Mouse (Mus musculus) layer of hippocampus, adult 2 months (tissue): ENCODE measurements at regions not wholly inside any gene's neighbourhood (a gene's known extent, or its start where the extent isn't known, plus 50 kb on each side); places are given as distances from the start of the nearest gene placed in this dataset.

ENCODE experiments used
- DNase-seq, 2 experiments: peaks; one replicate each; pipeline ENCODE4 v3.0.0; 2022; ENCODE audit warnings: low spot score in 2 of 2
- H3K27ac ChIP-seq: fragments of 200-600 bp; 2 replicates; pipeline ENCODE4 v1.8.1; 2022
- H3K4me3 ChIP-seq: fragments of 200-600 bp; 2 replicates; pipeline ENCODE4 v1.8.1; 2022; ENCODE audit warnings: mild to moderate bottlenecking
- CTCF ChIP-seq: fragments of 200-600 bp; conservative IDR thresholded peaks from 2 replicates; pipeline ENCODE4 v1.8.1; 2022; ENCODE audit warnings: antibody characterized with exemption, mild to moderate bottlenecking, moderate library complexity

DNA sequence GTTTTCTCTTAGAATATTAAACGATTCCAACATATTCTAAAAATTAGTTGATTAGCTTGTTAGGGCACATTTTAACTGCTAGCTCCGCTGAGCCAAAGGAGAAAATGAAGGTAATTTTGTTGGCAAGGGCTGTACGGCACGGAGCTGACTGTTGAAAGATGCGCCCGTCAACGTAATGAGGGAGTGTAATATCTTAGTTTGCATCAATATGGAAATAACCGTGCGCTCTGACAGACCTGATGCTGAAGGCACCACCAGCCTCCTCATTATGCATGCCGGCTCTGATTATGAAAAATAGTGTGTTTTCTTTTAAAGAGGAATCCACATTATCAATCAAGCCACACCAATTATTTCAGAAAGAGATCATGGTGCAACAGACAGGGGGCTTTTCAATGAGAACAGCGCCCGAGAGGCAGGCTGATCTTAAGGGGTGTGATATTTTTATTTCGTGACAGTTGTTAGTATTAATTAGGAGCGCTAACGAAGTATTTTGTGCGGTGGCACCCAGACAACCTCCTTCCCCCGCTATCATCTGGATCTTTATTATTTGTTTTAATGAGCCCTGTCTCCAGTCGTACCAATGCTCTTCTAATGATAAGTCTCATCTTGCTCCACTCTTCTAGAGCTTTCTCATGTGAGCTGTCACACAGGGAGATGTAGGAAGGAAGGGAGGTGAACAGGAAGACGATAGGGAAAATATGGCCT is 99.9 kb upstream of the Ctbp2 start:
- 0 out of 2 replicates have a peak, but pooled peaks have one; percentile 4 for TF ChIP-seq CTCF
- Histone ChIP-seq H3K27ac (no peak overlapping the region), H3K4me3 (peak overlapping the region; percentile 40)
- no peak for DNase-seq

- Histone ChIP-seq H3K4me3 (no peak overlapping the region), H3K27ac (no peak overlapping the region)
- TF ChIP-seq CTCF, result peak; percentile 39
- DNase-seq, result no peak
Measured at GRCm38 (mm10) chr7:133212328-133212727, 88.2 kb upstream of the Ctbp2 start.

DNA sequence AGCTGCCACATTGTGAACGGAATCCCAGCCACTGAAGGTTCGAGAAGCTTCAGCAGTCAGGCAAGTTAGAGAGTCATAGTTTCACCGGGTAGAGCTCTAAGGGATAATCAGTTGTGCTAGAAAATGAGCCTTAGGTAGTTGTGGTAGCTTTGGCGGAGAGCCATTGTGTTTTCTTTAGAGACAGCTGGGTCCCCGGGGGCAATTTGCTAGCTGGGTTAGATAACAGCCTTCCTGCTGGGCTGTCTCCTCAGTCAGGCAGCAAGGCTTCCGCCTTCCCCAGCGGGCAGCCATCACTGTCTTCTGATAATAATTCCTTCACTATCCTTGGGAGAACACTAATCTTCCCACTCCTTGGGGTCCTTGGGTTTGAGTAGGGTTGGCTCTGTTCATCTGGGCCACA is 81.5 kb upstream of the Ctbp2 start:
- DNase-seq, result no peak
- TF ChIP-seq CTCF, result no peak
- no peak overlapping the region for H3K27ac ChIP-seq
- H3K4me3 ChIP-seq, result no peak overlapping the region

DNA sequence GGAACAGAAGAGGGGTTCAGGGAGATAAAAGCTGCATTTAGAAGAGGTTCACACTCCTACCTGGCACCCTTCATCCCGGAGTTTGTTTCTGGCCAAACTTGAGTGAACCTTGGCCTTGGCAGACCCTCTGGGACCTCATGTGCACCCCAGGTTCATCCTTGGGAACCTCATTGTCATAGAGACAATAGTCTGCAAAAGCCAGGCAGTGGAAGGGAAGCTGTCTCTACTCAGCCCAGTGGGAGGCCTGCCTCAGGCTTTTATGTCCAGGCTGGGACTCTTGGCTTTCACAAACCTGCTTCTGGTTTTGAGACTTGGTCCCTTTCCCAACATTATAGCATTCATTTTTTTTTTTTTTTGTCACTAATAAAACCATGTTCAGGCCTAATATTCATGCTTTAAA is 80.3 kb upstream of the Ctbp2 start:
- DNase-seq, result no peak
- TF ChIP-seq CTCF, result no peak
- Histone ChIP-seq H3K27ac (no peak overlapping the region), H3K4me3 (no peak overlapping the region)

DNA sequence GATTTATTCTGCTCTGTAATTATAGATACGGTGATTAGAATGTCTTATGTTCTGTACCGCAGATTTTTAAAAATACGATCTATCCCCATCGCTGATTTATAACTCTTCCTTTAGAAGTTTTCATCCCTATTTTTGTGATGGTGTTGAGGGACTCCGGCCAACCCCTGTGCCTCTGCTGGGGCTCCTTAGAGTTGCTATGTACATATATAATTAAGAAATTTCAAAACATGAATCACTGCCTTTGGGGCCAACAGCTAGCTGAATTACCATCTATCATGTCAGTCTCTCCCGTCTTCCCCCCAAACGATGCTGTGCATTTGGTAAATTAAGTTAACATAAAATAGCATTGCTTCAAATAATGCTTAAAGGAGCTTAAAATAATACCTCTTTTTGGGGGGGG is 79.8 kb upstream of the Ctbp2 start:
- H3K4me3 ChIP-seq, result no peak overlapping the region
- no peak overlapping the region for H3K27ac ChIP-seq
- TF ChIP-seq CTCF, result no peak
- no peak for DNase-seq

DNA sequence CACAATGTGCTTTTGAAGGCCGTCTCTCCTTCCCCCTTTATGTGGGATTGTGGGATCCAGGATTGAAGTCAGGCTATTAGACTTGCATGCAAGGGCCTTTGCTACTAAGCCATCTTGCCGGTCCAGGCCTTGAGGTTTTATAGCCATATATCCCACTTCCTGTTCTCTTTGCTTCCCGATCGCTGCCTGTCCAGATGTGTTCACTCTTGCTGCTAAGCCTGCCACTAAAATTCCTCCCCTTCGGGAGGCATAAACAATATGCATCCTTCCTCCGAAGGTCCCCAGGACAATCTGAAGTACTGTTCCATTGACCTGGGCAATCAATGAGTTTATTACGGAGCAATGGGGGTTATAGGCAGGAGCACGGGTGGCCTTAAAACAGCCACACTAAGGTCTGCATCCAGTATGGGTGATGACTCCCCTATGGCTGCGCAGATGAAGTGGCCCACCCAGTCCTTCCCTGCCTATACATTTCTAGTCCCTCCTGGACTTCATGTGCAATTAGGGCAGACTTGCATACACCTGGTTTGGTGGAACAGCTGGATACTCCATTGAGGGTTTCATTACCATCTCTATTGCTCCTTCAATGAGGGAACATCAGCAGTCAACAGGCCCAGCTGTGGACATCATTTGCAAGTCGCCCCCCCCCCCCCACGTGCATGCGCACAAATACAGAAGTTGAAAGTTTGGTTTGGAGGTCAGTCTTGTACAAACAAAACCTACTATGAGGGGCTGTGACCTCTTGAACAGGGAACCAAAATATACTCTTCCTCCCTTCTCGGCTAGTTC is 78.1 kb upstream of the Ctbp2 start:
- Histone ChIP-seq H3K4me3 (no peak overlapping the region), H3K27ac (no peak overlapping the region)
- no peak for TF ChIP-seq CTCF
- DNase-seq, result no peak

- H3K4me3 ChIP-seq, result no peak overlapping the region
- H3K27ac ChIP-seq, result no peak overlapping the region
- DNase-seq, result no peak
- no peak for TF ChIP-seq CTCF
Measured at GRCm38 (mm10) chr7:133199046-133199445, 74.9 kb upstream of the Ctbp2 start.

GRCm38 (mm10) chr7:133189880-133190462 is 65.8 kb upstream of the Ctbp2 start:
- DNase-seq, result no peak
- no peak overlapping the region for H3K4me3 ChIP-seq
- H3K27ac ChIP-seq, result no peak overlapping the region
- no peak for TF ChIP-seq CTCF

DNA sequence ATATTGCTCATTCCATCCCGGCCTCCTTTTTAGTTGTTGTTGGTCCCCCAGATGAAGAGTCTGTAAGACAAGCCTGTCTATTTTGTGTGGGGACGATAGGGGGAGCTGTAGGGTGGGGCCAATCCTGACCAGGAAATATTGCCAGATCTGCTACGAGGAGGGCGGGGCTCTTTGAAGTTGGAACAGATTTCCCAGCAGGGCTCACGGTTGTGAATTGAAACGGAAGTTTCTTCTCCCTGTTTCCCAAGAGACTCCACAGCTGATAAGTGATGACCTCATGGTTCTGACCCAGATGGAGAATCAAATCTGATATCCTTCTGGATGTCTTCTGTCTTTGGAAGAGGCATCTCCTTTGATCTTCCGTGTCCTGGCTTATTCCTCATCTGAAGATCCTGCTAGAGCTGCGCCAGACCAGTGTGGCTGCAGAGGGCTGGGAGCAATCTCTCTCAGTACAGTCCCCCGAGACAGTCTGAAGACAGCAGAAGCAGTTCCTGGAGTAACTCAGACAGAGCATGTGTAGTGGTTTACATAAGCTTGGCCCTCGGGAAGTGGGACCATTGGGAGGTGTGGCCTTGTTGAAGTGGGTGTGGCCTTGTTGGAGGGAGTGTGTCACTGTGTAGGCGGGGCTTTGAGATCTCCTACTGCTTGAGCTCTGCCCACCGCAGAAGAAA is 61.9 kb upstream of the Ctbp2 start:
- TF ChIP-seq CTCF, result peak; percentile 78
- peak; percentile 16 to 44 for DNase-seq
- peak overlapping the region; percentile 48; the same call in 1 of the 2 replicates for H3K27ac ChIP-seq

DNA sequence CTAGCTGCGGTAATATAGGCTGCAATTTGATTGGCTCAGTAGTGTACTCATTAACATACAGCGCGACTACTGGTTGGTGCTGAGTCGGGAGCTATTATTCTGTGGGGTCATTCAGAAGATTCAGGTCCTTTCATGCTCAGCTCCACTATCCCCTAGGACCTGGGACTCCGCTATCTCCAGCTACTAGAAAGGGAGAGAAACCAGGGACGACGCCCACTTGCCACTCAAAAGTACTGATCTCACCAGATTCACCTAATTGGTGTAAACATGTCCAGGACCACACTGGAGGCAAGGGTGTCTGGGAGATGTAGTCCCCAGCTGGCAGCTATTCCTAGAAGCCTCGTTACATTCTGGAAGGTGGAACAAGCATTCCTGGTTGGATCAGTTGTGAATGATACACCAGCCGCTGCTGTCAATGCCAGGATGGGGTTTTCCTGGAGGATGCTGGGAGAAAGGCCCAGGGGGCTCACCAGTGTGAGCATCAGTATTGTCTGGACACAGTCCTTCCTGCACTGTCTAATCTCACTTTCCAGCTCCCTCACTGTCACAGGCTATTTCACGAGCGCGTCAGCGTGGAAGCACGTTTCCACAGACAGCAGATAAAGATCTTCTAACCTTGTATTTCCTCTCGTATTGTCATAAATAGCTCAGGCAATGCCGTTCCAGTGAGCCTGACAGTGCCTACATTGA is 60.9 kb upstream of the Ctbp2 start:
- Histone ChIP-seq H3K4me3 (no peak overlapping the region), H3K27ac (no peak overlapping the region)
- DNase-seq, result no peak
- TF ChIP-seq CTCF, result no peak

More for the DNA sequence above, 61.9 kb upstream of the Ctbp2 start:
- H3K4me3 ChIP-seq, result peak overlapping the region; percentile 14; the same call in 1 of the 2 replicates

GRCm38 (mm10) chr7:133181388-133181787 is 57.2 kb upstream of the Ctbp2 start:
- no peak overlapping the region for H3K27ac ChIP-seq
- TF ChIP-seq CTCF, result peak; percentile 12

DNA sequence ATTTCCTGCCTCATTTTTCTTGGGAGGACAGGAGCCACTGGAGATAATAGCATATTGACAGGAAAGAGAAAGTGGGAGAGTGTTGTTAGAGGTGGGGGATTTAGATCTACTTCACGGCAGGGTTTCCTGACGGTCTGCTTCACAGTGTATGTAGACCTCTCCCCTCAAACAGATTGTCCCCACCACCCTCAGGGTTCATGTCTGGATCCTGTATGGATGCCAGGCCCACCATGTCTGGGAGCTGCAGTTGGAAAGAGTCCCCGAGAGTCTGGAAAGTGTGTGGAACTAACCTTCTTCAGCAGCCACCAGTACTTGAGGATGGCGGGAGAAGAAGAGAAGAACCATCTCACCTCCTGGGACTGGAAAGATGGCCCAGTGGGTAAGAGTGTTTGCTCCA is 53.0 kb upstream of the Ctbp2 start:
- DNase-seq, result no peak
- H3K4me3 ChIP-seq, result no peak overlapping the region
- H3K27ac ChIP-seq, result no peak overlapping the region
- no peak for TF ChIP-seq CTCF

More at GRCm38 (mm10) chr7:133181388-133181787, 57.2 kb upstream of the Ctbp2 start:
- no peak overlapping the region for H3K4me3 ChIP-seq
- DNase-seq, result no peak
